Mouse (Mus musculus) MEL (cell line): ENCODE results near the gene Neu4. TPM values are rescaled to one million over a fixed set of nuclear protein-coding genes. Genes with fewer than 3 reads are reported as not detected.
"Not testable (repeated sequence)": the region's sequence is repeated elsewhere in the genome, so short reads cannot be mapped to it uniquely, and the experiment has no call there.

ENCODE experiments used
- DNase-seq: peaks from one replicate; pipeline ENCODE4 v3.0.0; 2011; ENCODE audit warnings: low read depth, low spot score
- H3K27ac ChIP-seq: 2 replicates; pipeline ENCODE4 v1.5.1; 2012; ENCODE audit warnings: low read depth, mild to moderate bottlenecking, control low read depth, low read length, moderate library complexity; ENCODE audit not compliant: control insufficient read depth
- H3K27me3 ChIP-seq, 2 experiments: fragments of 150-350 bp in 1 of 2; sonication (generic) in 1 of 2; 2 replicates each; pipeline ENCODE4 v1.6.1; 2012; ENCODE audit warnings: low read length in 2 of 2, mild to moderate bottlenecking in 2 of 2, improper control_type of control experiment in 1 of 2, moderate library complexity in 1 of 2; ENCODE audit not compliant: insufficient read depth in 2 of 2, control insufficient read depth in 1 of 2
- H3K36me3 ChIP-seq, 2 experiments: 2 replicates each; pipeline ENCODE4 v1.6.1; 2012 to 2014; ENCODE audit warnings: low read length in 2 of 2, improper control_type of control experiment in 1 of 2, inconsistent platforms in 1 of 2, mild to moderate bottlenecking in 1 of 2; ENCODE audit not compliant: insufficient read depth in 2 of 2, control insufficient read depth in 1 of 2
- H3K4me1 ChIP-seq, 2 experiments: fragments of 150-350 bp in 1 of 2; sonication (generic) in 1 of 2; 2 replicates each; pipeline ENCODE4 v1.6.1; 2012; ENCODE audit warnings: low read length in 2 of 2, improper control_type of control experiment in 1 of 2, mild to moderate bottlenecking in 1 of 2; ENCODE audit not compliant: insufficient read depth in 2 of 2, control insufficient read depth in 1 of 2
- H3K4me3 ChIP-seq, 2 experiments: fragments of 150-350 bp in 1 of 2; sonication (generic) in 1 of 2; 2 replicates each; pipeline ENCODE4 v1.5.1; 2012; ENCODE audit warnings: low read depth in 2 of 2, low read length in 2 of 2, mild to moderate bottlenecking in 2 of 2, moderate library complexity in 2 of 2, control low read depth in 1 of 2, improper control_type of control experiment in 1 of 2; ENCODE audit not compliant: control insufficient read depth in 1 of 2, insufficient read depth in 1 of 2
- H3K79me2 ChIP-seq: 2 replicates; pipeline ENCODE4 v1.6.1; 2012; ENCODE audit warnings: mild to moderate bottlenecking, low read length, moderate library complexity; ENCODE audit not compliant: control insufficient read depth, poor library complexity, insufficient read depth
- H3K9ac ChIP-seq: 2 replicates; pipeline ENCODE4 v1.6.1; 2012; ENCODE audit warnings: low read depth, mild to moderate bottlenecking, control low read depth, low read length, moderate library complexity; ENCODE audit not compliant: control insufficient read depth, poor library complexity, severe bottlenecking
- H3K9me3 ChIP-seq: fragments of 150-350 bp; sonication (generic); replicated peaks from 2 replicates; pipeline ENCODE4 v1.6.1; 2012; ENCODE audit warnings: mild to moderate bottlenecking, low read length, improper control_type of control experiment, moderate library complexity; ENCODE audit not compliant: insufficient read depth
- BHLHE40 ChIP-seq: IDR thresholded peaks from 2 replicates; pipeline ENCODE4 v1.6.1; 2012; ENCODE audit warnings: low read depth, mild to moderate bottlenecking, inconsistent platforms, low read length, improper control_type of control experiment, borderline replicate concordance
- CHD1 ChIP-seq: IDR thresholded peaks from 2 replicates; pipeline ENCODE4 v1.6.1; 2012; ENCODE audit warnings: low read depth, mild to moderate bottlenecking, inconsistent platforms, low read length, improper control_type of control experiment
- E2F4 ChIP-seq: IDR thresholded peaks from 2 replicates; pipeline ENCODE4 v1.6.1; 2011; ENCODE audit warnings: low read depth, low read length, improper control_type of control experiment, borderline replicate concordance
- EP300 ChIP-seq, 2 experiments: IDR thresholded peaks; 2 replicates each; pipeline ENCODE4 v1.6.1; 2011; ENCODE audit warnings: improper control_type of control experiment in 2 of 2, low read length in 2 of 2, low read depth in 1 of 2, mild to moderate bottlenecking in 1 of 2
- ETS1 ChIP-seq: IDR thresholded peaks from 2 replicates; pipeline ENCODE4 v1.6.1; 2012; ENCODE audit warnings: low read depth, mild to moderate bottlenecking, inconsistent platforms, low read length, improper control_type of control experiment, moderate library complexity
- GABPA ChIP-seq: IDR thresholded peaks from 2 replicates; pipeline ENCODE4 v1.6.1; 2012; ENCODE audit warnings: low read depth, mild to moderate bottlenecking, inconsistent platforms, low read length, improper control_type of control experiment, moderate library complexity
- GATA1 ChIP-seq: IDR thresholded peaks from 2 replicates; pipeline ENCODE4 v1.6.1; 2011; ENCODE audit warnings: low read depth, low read length, improper control_type of control experiment
- HCFC1 ChIP-seq: IDR thresholded peaks from 2 replicates; pipeline ENCODE4 v1.6.1; 2012; ENCODE audit warnings: low read depth, mild to moderate bottlenecking, inconsistent platforms, low read length, improper control_type of control experiment, moderate library complexity
- JUND ChIP-seq: IDR thresholded peaks from 2 replicates; pipeline ENCODE4 v1.6.1; 2011; ENCODE audit warnings: low read depth, mild to moderate bottlenecking, improper control_type of control experiment, low read length
- KAT2A ChIP-seq: conservative IDR thresholded peaks from 2 replicates; pipeline ENCODE4 v1.6.1; 2012; ENCODE audit warnings: low read depth, low read length, improper control_type of control experiment, inconsistent platforms
- MAX ChIP-seq: IDR thresholded peaks from 2 replicates; pipeline ENCODE4 v1.6.1; 2011; ENCODE audit warnings: low read length, improper control_type of control experiment
- MXI1 ChIP-seq: IDR thresholded peaks from 2 replicates; pipeline ENCODE4 v1.6.1; 2011; ENCODE audit warnings: mild to moderate bottlenecking, low read depth, low read length, improper control_type of control experiment
- MYB ChIP-seq: IDR thresholded peaks from 2 replicates; pipeline ENCODE4 v1.6.1; 2011; ENCODE audit warnings: mild to moderate bottlenecking, low read depth, low read length, improper control_type of control experiment
- MYC ChIP-seq: IDR thresholded peaks from 2 replicates; pipeline ENCODE4 v1.6.1; 2011; ENCODE audit warnings: low read depth, mild to moderate bottlenecking, low read length, improper control_type of control experiment, moderate library complexity
- NELFE ChIP-seq: IDR thresholded peaks from 2 replicates; pipeline ENCODE4 v1.6.1; 2011; ENCODE audit warnings: low read depth, low read length, improper control_type of control experiment
- NRF1 ChIP-seq: IDR thresholded peaks from 2 replicates; pipeline ENCODE4 v1.6.1; 2014; ENCODE audit warnings: low read depth, mild to moderate bottlenecking, inconsistent platforms, low read length, improper control_type of control experiment, moderate library complexity; ENCODE audit not compliant: poor library complexity, insufficient read depth, severe bottlenecking
- POLR2A ChIP-seq, 2 experiments: IDR thresholded peaks; 2 replicates each; pipeline ENCODE4 v1.6.1; 2011 to 2012; ENCODE audit warnings: low read length in 2 of 2, mild to moderate bottlenecking in 2 of 2, control low read depth in 1 of 2, improper control_type of control experiment in 1 of 2, low read depth in 1 of 2, moderate library complexity in 1 of 2; ENCODE audit not compliant: control insufficient read depth in 1 of 2, insufficient read depth in 1 of 2, poor library complexity in 1 of 2
- POLR2AphosphoS5 ChIP-seq: IDR thresholded peaks from 2 replicates; pipeline ENCODE4 v1.6.1; 2012; ENCODE audit warnings: low read depth, borderline replicate concordance, mild to moderate bottlenecking, inconsistent platforms, low read length, moderate library complexity, mixed read lengths
- RAD21 ChIP-seq: IDR thresholded peaks from 2 replicates; pipeline ENCODE4 v1.6.1; 2011; ENCODE audit warnings: mild to moderate bottlenecking, low read depth, low read length, improper control_type of control experiment
- RCOR1 ChIP-seq: IDR thresholded peaks from 2 replicates; pipeline ENCODE4 v1.6.1; 2012; ENCODE audit warnings: low read depth, mild to moderate bottlenecking, inconsistent platforms, low read length, improper control_type of control experiment
- SMC3 ChIP-seq: IDR thresholded peaks from 2 replicates; pipeline ENCODE4 v1.6.1; 2011; ENCODE audit warnings: low read depth, low read length, improper control_type of control experiment
- TAL1 ChIP-seq: IDR thresholded peaks from 2 replicates; pipeline ENCODE4 v1.6.1; 2012; ENCODE audit warnings: mild to moderate bottlenecking, inconsistent platforms, low read length, moderate library complexity, mixed read lengths
- TBP ChIP-seq: IDR thresholded peaks from 2 replicates; pipeline ENCODE4 v1.8.0; 2011; ENCODE audit warnings: low read depth, low read length, improper control_type of control experiment
- TCF12 ChIP-seq: IDR thresholded peaks from 2 replicates; pipeline ENCODE4 v1.6.1; 2014; ENCODE audit warnings: low read depth, mild to moderate bottlenecking, inconsistent platforms, low read length, improper control_type of control experiment, moderate library complexity
- ZC3H11A ChIP-seq: IDR thresholded peaks from 2 replicates; pipeline ENCODE4 v1.6.1; 2012; ENCODE audit warnings: low read depth, mild to moderate bottlenecking, inconsistent platforms, low read length, improper control_type of control experiment
- polyA plus RNA-seq, 2 experiments: library from polyadenylated mRNA; stranded (reverse) in 1 of 2; unstranded in 1 of 2; fragments of >175 nt in 1 of 2; fragments of >200 nt in 1 of 2; gene quantifications; 2 replicates each; pipeline versions ENCODE4 v1.2.1 to v1.2.4; 2012; ENCODE audit warnings: low replicate concordance in 2 of 2, low read depth in 1 of 2; ENCODE audit not compliant: insufficient read length in 2 of 2, insufficient read depth in 1 of 2, missing spikeins in 1 of 2
- total RNA-seq: library from RNA; depleted of rRNA; stranded (reverse); fragments of 300-350 nt; gene quantifications from 2 replicates; pipeline ENCODE4 v1.2.3, GENCODE M21; 2012

Neu4 gene
- total and polyA plus RNA-seq, 3 experiments = not detected

DNA sequence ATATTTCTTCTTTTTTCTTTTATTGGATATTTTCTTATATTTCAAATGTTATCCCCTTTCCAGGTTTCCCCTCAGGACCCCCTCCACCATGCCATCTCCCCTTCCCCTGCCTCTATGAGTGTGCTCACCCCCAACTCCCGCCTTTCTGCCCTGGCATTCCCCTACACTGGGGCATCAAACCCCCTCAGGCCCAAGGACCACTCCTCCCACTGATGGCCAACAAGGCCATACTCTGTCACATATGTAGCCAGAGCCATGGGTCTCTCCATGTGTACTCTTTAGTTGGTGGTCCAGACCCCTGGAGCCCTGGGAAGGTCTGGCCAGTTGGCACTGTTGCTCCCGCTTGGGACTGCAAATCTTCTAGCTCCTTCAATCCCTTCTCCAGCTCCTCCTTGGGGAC, 37.1 kb downstream of the Neu4 start:
- TF ChIP-seq ETS1 (no peak), NRF1 (no peak), TAL1 (no peak), KAT2A (no peak), NELFE (no peak), ZC3H11A (no peak), JUND (no peak), POLR2AphosphoS5 (no peak)
- TF ChIP-seq, all 39 proteins: peak for 0
- no peak overlapping the region for H3K4me3 ChIP-seq

GRCm38 (mm10) chr1:94058281-94058680, 38.0 kb downstream of the Neu4 start:
- peaks cover 11 to 22% of the 10 kb centered on the region in 2 experiments for H3K4me1 ChIP-seq
- DNase-seq = peak; percentile 28
- H3K79me2 ChIP-seq, H3K27ac ChIP-seq, H3K4me3 ChIP-seq, H3K27me3 ChIP-seq, H3K9ac ChIP-seq, H3K9me3 ChIP-seq: not testable (repeated sequence)
- H3K36me3 ChIP-seq = peaks cover 0 to 13% of the 10 kb centered on the region in 2 experiments; a peak in 2 of 4 replicates

More for the DNA sequence above, 37.1 kb downstream of the Neu4 start:
- DNase-seq = no peak
- H3K79me2 ChIP-seq = no peaks in the 10 kb centered on the region
- H3K9ac ChIP-seq = no peak overlapping the region
- no peaks in the 10 kb centered on the region for H3K27me3 ChIP-seq
- H3K36me3 ChIP-seq = peaks cover 0 to 13% of the 10 kb centered on the region in 2 experiments; a peak in 2 of 4 replicates
- peaks cover 11 to 22% of the 10 kb centered on the region in 2 experiments for H3K4me1 ChIP-seq
- H3K27ac ChIP-seq = no peak overlapping the region
- H3K9me3 ChIP-seq = no peaks in the 10 kb centered on the region

DNA sequence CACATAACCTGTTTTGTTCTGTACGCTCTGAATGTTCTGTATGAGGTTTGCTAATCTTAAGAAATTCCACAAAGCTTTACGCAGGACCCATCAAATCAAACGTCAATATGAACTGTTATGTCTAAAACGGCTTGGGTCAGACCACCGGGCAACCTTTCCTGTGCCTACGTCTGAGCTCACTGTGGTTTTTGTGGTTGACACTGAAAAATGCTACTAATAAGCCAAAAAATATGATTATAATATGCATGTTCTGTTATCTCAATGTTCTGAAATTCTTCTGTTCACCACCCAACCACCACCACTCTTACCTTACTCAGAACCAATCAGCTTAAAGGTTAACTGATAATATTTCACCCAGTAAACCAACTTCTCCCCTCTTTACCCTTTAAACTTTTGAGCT, 54.5 kb downstream of the Neu4 start:
- Histone ChIP-seq H3K36me3 (peaks cover 0 to 39% of the 10 kb centered on the region in 2 experiments; a peak in 2 of 4 replicates), H3K4me1 (peaks cover 15 to 42% of the 10 kb centered on the region in 2 experiments), H3K9me3 (no peaks in the 10 kb centered on the region), H3K27ac (peak overlapping the region; percentile 56), H3K4me3 (no peak overlapping the region), H3K79me2 (no peaks in the 10 kb centered on the region), H3K9ac (no peak overlapping the region), H3K27me3 (peaks cover 0 to 5% of the 10 kb centered on the region in 2 experiments; a peak in 2 of 4 replicates)
- TF ChIP-seq MAX (no peak), E2F4 (no peak), TCF12 (peak; percentile 40; the same call in 1 of the 2 replicates), ETS1 (0 out of 2 replicates have a peak, but pooled peaks have one; percentile 45), SMC3 (no peak), GATA1 (peak; percentile 62; the same call in 1 of the 2 replicates), RCOR1 (peak; percentile 63), HCFC1 (0 out of 2 replicates have a peak, but pooled peaks have one; percentile 26), GABPA (no peak), MYB (no peak), BHLHE40 (no peak), POLR2A (IDR thresholded peaks at IDR 0.05; ENCODE audit: control insufficient read depth in 1 of 2, insufficient read depth in 1 of 2, low read depth in 1 of 2, low read length in 2 of 2, poor library complexity in 1 of 2) (no peak), RAD21 (no peak; the same call in 1 of the 2 replicates), EP300 (IDR thresholded peaks at IDR 0.05; ENCODE audit: low read depth in 1 of 2, low read length in 2 of 2) (peak; percentile 55 to 61; a peak in 3 of 4 replicates), CHD1 (no peak), TBP (0 out of 2 replicates have a peak, but pooled peaks have one; percentile 9), MXI1 (no peak), MYC (no peak)
- peak; percentile 66 for DNase-seq
